Mouse (Mus musculus): ENCODE measurements around the gene Vezt. TPM values are rescaled to one million over a fixed set of nuclear protein-coding genes. Genes with fewer than 3 reads are reported as not detected.

Gene Vezt
- polyA plus RNA-seq, 1 experiment from 2014 or later: 45.9 TPM

DNA sequence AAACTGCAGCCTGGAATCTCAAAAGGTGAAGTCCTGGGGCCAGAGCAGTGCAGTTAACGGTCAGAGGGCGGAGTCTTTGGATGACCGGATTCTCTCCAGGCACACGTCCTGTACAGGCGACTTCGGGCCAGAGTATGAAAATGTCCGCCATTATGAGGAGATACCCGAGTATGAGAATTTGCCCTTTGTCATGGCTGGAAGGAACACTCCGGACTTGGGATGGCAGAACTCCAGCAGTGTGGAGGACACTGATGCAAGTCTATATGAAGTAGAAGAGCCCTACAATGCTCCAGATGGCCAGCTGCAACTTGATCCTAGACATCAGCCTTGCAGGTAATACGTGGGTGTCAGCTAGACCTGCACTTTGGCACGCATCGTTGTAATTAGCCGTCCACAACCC lies 9.7 kb upstream of the Vezt start:
- no peak for DNase-seq (ENCODE audit: low spot score, missing footprints)
- Histone ChIP-seq H3K9me3 (ENCODE audit: control insufficient read depth, low read length) (no peaks in the 10 kb centered on the region), H3K27me3 (ENCODE audit: control insufficient read depth, insufficient read depth, low read length) (no peaks in the 10 kb centered on the region), H3K4me3 (ENCODE audit: low read depth, low read length) (no peak overlapping the region), H3K36me3 (ENCODE audit: control insufficient read depth, insufficient read depth, low read length) (no peaks in the 10 kb centered on the region), H3K4me2 (no peak overlapping the region), H3K4me1 (ENCODE audit: control insufficient read depth, insufficient read depth, low read length) (peaks cover 10% of the 10 kb centered on the region), H3K27ac (ENCODE audit: low read depth, low read length) (no peak overlapping the region), H3K9ac (ENCODE audit: low read length) (no peak overlapping the region)
- 95% methylated on average over 13 of the region's 13 CpGs for WGBS
- ATAC-seq (ENCODE audit: low FRiP score): no peak

DNA sequence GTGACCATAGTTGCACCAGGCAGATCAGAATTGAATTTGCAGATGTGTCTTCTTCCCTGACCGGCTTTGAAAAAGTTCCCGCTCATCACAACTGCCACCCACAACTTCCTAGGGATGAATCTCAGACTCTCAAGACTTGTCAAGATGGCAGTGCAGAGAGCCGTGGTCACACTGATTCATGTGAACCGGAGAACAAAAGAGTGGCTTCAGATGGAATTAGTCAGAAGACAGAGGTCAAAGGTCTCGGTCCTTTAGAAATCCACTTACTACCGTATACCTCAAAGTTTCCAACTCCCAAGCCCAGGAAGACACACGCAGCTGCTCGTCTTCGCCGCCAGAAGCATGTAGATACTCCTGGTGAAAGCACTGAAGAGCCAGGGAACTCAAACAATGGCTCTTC lies 8.3 kb upstream of the Vezt start:
- WGBS: 20% methylated on average over 10 of the region's 10 CpGs
- no peak overlapping the region for H3K4me2 ChIP-seq
- H3K9me3 ChIP-seq (ENCODE audit: control insufficient read depth, low read length): no peaks in the 10 kb centered on the region
- H3K27ac ChIP-seq (ENCODE audit: low read depth, low read length): no peak overlapping the region
- no peaks in the 10 kb centered on the region for H3K27me3 ChIP-seq (ENCODE audit: control insufficient read depth, insufficient read depth, low read length)
- H3K36me3 ChIP-seq (ENCODE audit: control insufficient read depth, insufficient read depth, low read length): no peaks in the 10 kb centered on the region
- no peak overlapping the region for H3K4me3 ChIP-seq (ENCODE audit: low read depth, low read length)
- no peak overlapping the region for H3K9ac ChIP-seq (ENCODE audit: low read length)
- peaks cover 10% of the 10 kb centered on the region for H3K4me1 ChIP-seq (ENCODE audit: control insufficient read depth, insufficient read depth, low read length)
- peak; percentile 87 for DNase-seq (ENCODE audit: low spot score, missing footprints)
- no peak for ATAC-seq (ENCODE audit: low FRiP score)

DNA sequence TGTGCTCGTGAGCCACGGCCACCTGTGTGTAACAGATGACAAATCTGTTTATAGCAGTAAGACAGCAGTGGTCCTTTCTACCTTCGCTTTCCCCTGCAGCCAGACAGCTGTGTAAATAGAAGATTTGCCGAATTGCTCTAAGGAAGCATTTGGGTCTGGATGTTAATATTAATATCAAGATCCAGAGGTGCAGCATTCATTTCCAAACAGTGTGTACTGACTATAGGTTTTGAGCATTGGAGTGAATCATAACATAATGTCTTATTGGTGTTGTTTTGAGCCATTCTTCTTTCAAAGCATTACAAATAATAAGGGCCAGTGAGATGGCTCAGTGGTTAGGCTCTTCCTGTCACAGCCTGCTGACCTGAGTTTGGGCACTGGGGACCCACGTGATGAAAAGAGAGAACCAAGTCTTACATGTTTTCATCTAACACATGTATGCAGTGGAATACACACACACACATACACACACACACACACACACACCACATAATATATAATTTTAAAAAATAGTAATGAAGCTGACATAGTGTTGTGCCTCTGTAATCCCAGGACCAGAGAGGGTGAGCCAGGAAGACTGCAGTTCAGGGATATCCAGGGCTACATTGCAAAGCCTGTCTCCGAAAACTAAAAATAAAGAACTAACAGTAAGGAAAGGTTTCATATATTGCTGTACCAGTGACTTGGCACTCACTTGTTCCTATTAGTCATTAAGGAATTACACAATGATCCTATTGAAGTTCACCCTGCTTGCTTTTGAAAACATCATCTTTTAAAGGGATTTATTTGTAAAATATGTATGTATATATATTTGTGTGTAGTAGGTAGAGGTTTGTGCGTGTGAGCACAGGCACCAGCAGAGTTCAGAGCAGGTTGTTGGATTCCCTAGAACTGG lies 3.0 kb upstream of the Vezt start:
- 66% methylated on average over 7 of the region's 7 CpGs for WGBS
- Histone ChIP-seq H3K4me2 (no peak overlapping the region), H3K4me1 (ENCODE audit: control insufficient read depth, insufficient read depth, low read length) (peaks cover 14% of the 10 kb centered on the region), H3K36me3 (ENCODE audit: control insufficient read depth, insufficient read depth, low read length) (no peaks in the 10 kb centered on the region), H3K27me3 (ENCODE audit: control insufficient read depth, insufficient read depth, low read length) (no peaks in the 10 kb centered on the region), H3K4me3 (ENCODE audit: low read depth, low read length) (no peak overlapping the region), H3K9me3 (ENCODE audit: control insufficient read depth, low read length) (no peaks in the 10 kb centered on the region), H3K9ac (ENCODE audit: low read length) (no peak overlapping the region), H3K27ac (ENCODE audit: low read depth, low read length) (no peak overlapping the region)
- DNase-seq (ENCODE audit: low spot score, missing footprints): no peak
- no peak for ATAC-seq (ENCODE audit: low FRiP score)

DNA sequence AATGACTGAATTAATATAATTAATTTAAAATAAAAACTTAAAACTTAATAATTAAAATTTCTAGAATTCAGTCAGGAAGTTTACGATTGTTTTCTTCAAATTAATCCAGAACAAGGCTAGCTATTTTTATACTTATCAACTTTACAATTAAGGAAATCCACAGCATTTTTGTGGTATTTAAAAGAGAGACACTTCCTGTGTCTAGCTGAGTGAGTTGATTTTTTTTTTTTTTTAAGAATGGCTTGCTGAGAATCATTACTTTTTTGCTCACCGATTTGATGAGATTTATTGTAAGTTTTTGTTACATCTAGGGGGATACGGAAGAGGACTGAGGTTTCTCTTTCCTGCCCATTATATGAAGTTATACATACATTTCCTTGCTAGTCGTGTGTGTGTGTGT lies 2.0 kb upstream of the Vezt start:
- H3K4me3 ChIP-seq (ENCODE audit: low read depth, low read length): no peak overlapping the region
- H3K27me3 ChIP-seq (ENCODE audit: control insufficient read depth, insufficient read depth, low read length): no peaks in the 10 kb centered on the region
- 77% methylated on average over 4 of the region's 4 CpGs for WGBS
- H3K9me3 ChIP-seq (ENCODE audit: control insufficient read depth, low read length): no peaks in the 10 kb centered on the region
- no peak for DNase-seq (ENCODE audit: low spot score, missing footprints)
- no peak overlapping the region for H3K4me2 ChIP-seq
- H3K9ac ChIP-seq (ENCODE audit: low read length): no peak overlapping the region
- no peak for ATAC-seq (ENCODE audit: low FRiP score)
- H3K36me3 ChIP-seq (ENCODE audit: control insufficient read depth, insufficient read depth, low read length): no peaks in the 10 kb centered on the region
- peaks cover 20% of the 10 kb centered on the region for H3K4me1 ChIP-seq (ENCODE audit: control insufficient read depth, insufficient read depth, low read length)
- no peak overlapping the region for H3K27ac ChIP-seq (ENCODE audit: low read depth, low read length)

DNA sequence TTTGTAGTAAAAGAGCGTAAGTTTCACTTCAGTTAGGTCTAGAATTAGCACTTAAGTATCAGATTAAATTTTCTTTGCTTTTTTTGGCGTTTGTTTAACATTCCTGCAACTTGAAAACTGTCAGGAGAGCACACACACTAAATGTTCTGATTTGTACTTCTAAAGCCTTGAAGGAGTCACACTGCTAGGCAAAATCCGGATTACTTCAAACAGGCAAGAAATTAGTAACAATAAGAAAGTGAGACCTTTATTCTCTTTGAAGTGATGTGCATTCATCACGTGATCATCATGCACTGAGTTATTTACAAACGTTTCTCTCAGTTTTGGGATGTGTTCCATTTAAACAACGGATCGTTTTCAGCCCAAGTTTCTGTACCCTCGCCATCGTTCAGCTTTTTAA lies 1.6 kb upstream of the Vezt start:
- WGBS: 37% methylated on average over 9 of the region's 9 CpGs

DNA sequence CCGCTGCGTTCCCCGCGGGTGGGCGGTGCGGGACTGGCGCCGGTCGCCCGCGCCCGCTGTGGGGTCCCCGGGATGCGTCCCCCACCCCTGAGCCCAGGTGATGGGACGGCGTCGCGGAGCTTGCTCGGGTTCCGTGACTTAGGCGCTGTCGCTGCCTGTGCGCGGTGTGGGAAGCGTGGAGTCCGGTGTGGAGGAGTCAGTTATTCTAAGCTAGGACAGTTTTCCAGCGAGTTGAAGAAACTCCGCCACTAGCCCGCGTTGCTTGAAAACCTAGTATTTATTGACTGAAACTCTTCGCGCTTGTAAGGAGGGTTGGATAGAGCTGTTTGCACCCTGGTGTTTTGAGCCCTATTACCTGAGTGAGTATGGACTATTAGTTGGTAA lies 750 bp upstream of the Vezt start:
- Histone ChIP-seq H3K27ac (ENCODE audit: low read depth, low read length) (peak overlapping the region; percentile 49; the same call in 1 of the 2 replicates), H3K27me3 (ENCODE audit: control insufficient read depth, insufficient read depth, low read length) (no peaks in the 10 kb centered on the region), H3K9me3 (ENCODE audit: control insufficient read depth, low read length) (no peaks in the 10 kb centered on the region), H3K36me3 (ENCODE audit: control insufficient read depth, insufficient read depth, low read length) (no peaks in the 10 kb centered on the region), H3K9ac (ENCODE audit: low read length) (peak overlapping the region; percentile 65), H3K4me1 (ENCODE audit: control insufficient read depth, insufficient read depth, low read length) (peaks cover 20% of the 10 kb centered on the region), H3K4me2 (peak overlapping the region; percentile 69), H3K4me3 (ENCODE audit: low read depth, low read length) (peak overlapping the region; percentile 85)
- ATAC-seq (ENCODE audit: low FRiP score): peak; percentile 45; the same call in 1 of the 2 replicates
- DNase-seq (ENCODE audit: low spot score, missing footprints): peak; percentile 96
- under 1% methylated on average over 32 of the region's 32 CpGs for WGBS

More for the DNA sequence above, 1.6 kb upstream of the Vezt start:
- Histone ChIP-seq H3K9me3 (ENCODE audit: control insufficient read depth, low read length) (no peaks in the 10 kb centered on the region), H3K9ac (ENCODE audit: low read length) (no peak overlapping the region), H3K27me3 (ENCODE audit: control insufficient read depth, insufficient read depth, low read length) (no peaks in the 10 kb centered on the region), H3K4me2 (peak overlapping the region; percentile 69), H3K36me3 (ENCODE audit: control insufficient read depth, insufficient read depth, low read length) (no peaks in the 10 kb centered on the region), H3K4me3 (ENCODE audit: low read depth, low read length) (no peak overlapping the region; the same call in 1 of the 2 replicates), H3K4me1 (ENCODE audit: control insufficient read depth, insufficient read depth, low read length) (peaks cover 20% of the 10 kb centered on the region), H3K27ac (ENCODE audit: low read depth, low read length) (no peak overlapping the region)
- DNase-seq (ENCODE audit: low spot score, missing footprints) (peak; percentile 82), ATAC-seq (ENCODE audit: low FRiP score) (no peak)

DNA sequence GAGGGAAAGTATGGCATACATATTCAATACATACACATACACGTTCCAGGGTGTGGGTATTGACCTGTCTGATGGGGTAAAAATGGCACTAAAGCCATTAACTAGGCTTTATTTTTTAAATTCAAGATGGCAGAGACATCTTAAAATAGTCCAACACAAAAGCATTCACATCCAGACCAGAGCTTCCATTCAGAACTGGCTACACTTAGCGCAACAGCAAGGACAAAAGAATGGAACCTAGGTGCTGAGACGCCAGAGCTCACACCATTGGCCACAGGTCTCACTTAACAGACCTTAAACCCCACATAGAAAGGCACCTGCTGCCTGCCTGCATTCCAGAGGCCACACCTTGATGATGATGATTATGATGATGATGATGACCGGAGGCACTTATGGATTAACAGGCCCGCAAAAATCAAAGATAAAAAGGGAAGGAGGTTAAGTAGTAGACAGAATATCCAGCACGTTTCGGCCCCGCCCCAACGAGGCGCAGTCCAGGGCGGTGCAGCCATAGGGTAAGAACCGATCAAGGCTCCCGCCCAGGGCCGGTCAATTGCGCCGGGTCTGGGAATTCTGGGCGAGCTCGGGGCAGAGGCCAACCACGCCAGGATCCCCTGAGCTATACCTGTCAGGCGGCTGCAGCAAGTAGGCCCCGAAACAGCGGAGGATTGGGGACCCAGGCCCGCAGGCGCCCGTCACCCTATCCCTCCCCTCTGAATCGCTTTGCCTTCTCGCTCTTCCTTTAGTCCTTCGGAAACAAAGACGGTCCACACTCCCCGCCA lies 550 bp downstream of the Vezt start:
- Histone ChIP-seq H3K36me3 (ENCODE audit: control insufficient read depth, insufficient read depth, low read length) (no peaks in the 10 kb centered on the region), H3K9me3 (ENCODE audit: control insufficient read depth, low read length) (no peaks in the 10 kb centered on the region), H3K9ac (ENCODE audit: low read length) (peak overlapping the region; percentile 87), H3K4me2 (peak overlapping the region; percentile 78), H3K4me3 (ENCODE audit: low read depth, low read length) (peak overlapping the region; percentile 85), H3K27ac (ENCODE audit: low read depth, low read length) (no peak overlapping the region; the same call in 1 of the 2 replicates), H3K27me3 (ENCODE audit: control insufficient read depth, insufficient read depth, low read length) (no peaks in the 10 kb centered on the region), H3K4me1 (ENCODE audit: control insufficient read depth, insufficient read depth, low read length) (peaks cover 20% of the 10 kb centered on the region)
- DNase-seq (ENCODE audit: low spot score, missing footprints) (no peak), ATAC-seq (ENCODE audit: low FRiP score) (peak; percentile 77)
- WGBS: 1% methylated on average over 30 of the region's 30 CpGs

DNA sequence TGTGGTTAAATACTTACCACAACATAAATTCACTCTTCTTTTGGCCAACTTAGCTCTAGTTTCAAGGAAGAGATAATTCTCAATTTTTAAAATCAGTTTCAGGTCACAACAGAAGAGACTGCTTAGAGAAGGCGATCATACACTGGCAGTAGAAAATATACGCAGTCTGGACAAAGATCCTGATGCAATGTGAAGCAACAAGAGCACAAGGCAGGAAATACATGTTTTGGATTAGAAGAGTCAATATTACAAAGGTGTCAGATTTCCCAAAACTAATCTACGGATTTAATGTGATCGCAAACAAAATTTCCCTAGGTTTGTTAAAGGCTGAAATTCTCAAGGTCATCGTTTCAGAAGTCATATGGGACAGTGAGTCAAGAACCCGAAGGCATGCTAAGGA lies 4.5 kb downstream of the Vezt start:
- ATAC-seq (ENCODE audit: low FRiP score) (no peak), DNase-seq (ENCODE audit: low spot score, missing footprints) (no peak)
- 92% methylated on average over 6 of the region's 6 CpGs for WGBS
- Histone ChIP-seq H3K9ac (ENCODE audit: low read length) (no peak overlapping the region), H3K4me3 (ENCODE audit: low read depth, low read length) (no peak overlapping the region), H3K9me3 (ENCODE audit: control insufficient read depth, low read length) (no peaks in the 10 kb centered on the region), H3K4me2 (no peak overlapping the region), H3K27ac (ENCODE audit: low read depth, low read length) (no peak overlapping the region), H3K36me3 (ENCODE audit: control insufficient read depth, insufficient read depth, low read length) (no peaks in the 10 kb centered on the region), H3K4me1 (ENCODE audit: control insufficient read depth, insufficient read depth, low read length) (peaks cover 17% of the 10 kb centered on the region), H3K27me3 (ENCODE audit: control insufficient read depth, insufficient read depth, low read length) (no peaks in the 10 kb centered on the region)

DNA sequence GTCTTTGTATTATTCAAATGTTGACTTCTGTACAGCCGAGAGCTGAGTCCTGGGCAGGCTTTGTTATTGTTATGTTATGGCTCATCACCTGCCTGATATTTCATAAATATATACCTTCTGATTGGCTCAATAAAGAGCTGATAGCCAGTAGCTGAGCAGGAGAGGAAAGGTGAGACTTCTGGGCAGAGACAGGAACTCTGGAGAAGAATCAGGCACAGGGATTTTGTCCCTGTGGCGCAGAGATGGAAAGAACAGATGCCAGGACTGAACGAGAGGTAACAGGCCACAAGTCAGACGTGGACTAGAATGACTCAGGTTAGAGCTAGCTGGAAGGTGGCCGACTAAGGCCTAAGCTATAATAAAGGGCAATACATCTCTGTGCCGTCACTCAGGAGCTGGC lies 7.1 kb downstream of the Vezt start:
- H3K4me3 ChIP-seq (ENCODE audit: low read depth, low read length): no peak overlapping the region
- no peak for ATAC-seq (ENCODE audit: low FRiP score)
- H3K27ac ChIP-seq (ENCODE audit: low read depth, low read length): no peak overlapping the region
- H3K9ac ChIP-seq (ENCODE audit: low read length): no peak overlapping the region
- no peak overlapping the region for H3K4me2 ChIP-seq
- H3K4me1 ChIP-seq (ENCODE audit: control insufficient read depth, insufficient read depth, low read length): peaks cover 5% of the 10 kb centered on the region
- no peaks in the 10 kb centered on the region for H3K9me3 ChIP-seq (ENCODE audit: control insufficient read depth, low read length)
- no peak for DNase-seq (ENCODE audit: low spot score, missing footprints)
- no peaks in the 10 kb centered on the region for H3K36me3 ChIP-seq (ENCODE audit: control insufficient read depth, insufficient read depth, low read length)
- H3K27me3 ChIP-seq (ENCODE audit: control insufficient read depth, insufficient read depth, low read length): no peaks in the 10 kb centered on the region
- 91% methylated on average over 6 of the region's 6 CpGs for WGBS

Data from midbrain, embryonic 11.5 days (tissue).